Mouse (Mus musculus) heart, embryonic 12.5 days (tissue): ENCODE measurements around the gene Afg1l. TPM values are rescaled to one million over a fixed set of nuclear protein-coding genes. Genes with fewer than 3 reads are reported as not detected.

Experiments used
- ATAC-seq: fragments of 200-750 bp; cut with Nextera tagmentation; 2 replicates; pipeline ENCODE4 v1.8.0; 2017; ENCODE audit warnings: moderate TSS enrichment, moderate library complexity; ENCODE audit not compliant: insufficient number of reproducible peaks, low FRiP score
- H3K27ac ChIP-seq: fragments of 300-500 bp; sonication (generic); 2 replicates; pipeline ENCODE4 v1.5.1; 2016; ENCODE audit warnings: mild to moderate bottlenecking, moderate library complexity; ENCODE audit not compliant: poor library complexity, severe bottlenecking
- H3K27me3 ChIP-seq: fragments of 300-500 bp; sonication (generic); replicated peaks from 2 replicates; pipeline ENCODE4 v1.6.1; 2016; ENCODE audit warnings: mild to moderate bottlenecking, moderate library complexity
- H3K36me3 ChIP-seq: fragments of 300-500 bp; sonication (generic); 2 replicates; pipeline ENCODE4 v1.6.1; 2016; ENCODE audit warnings: mild to moderate bottlenecking, moderate library complexity
- H3K4me1 ChIP-seq: fragments of 300-500 bp; sonication (generic); replicated peaks from 2 replicates; pipeline ENCODE4 v1.6.1; 2016; ENCODE audit warnings: mild to moderate bottlenecking
- H3K4me2 ChIP-seq: fragments of 300-500 bp; sonication (generic); 2 replicates; pipeline ENCODE4 v1.6.1; 2016; ENCODE audit warnings: mild to moderate bottlenecking, moderate library complexity
- H3K4me3 ChIP-seq: fragments of 300-500 bp; sonication (generic); 2 replicates; pipeline ENCODE4 v1.5.1; 2016; ENCODE audit warnings: mild to moderate bottlenecking
- H3K9ac ChIP-seq: fragments of 300-500 bp; sonication (generic); 2 replicates; pipeline ENCODE4 v1.6.1; 2016; ENCODE audit warnings: mild to moderate bottlenecking, moderate library complexity
- H3K9me3 ChIP-seq: fragments of 300-500 bp; sonication (generic); replicated peaks from 2 replicates; pipeline ENCODE4 v1.6.1; 2016; ENCODE audit warnings: mild to moderate bottlenecking, moderate library complexity
- WGBS: fragments of 180-500 bp; shearing (Covaris S2); methylation state at CpG from one replicate; pipeline ENCODE4 v1.1.7; 2016; 5-methylcytosine and 5-hydroxymethylcytosine counted together
- polyA plus RNA-seq: library from polyadenylated mRNA; unstranded; fragments of >200 nt; fragmentation: Nextera tagmentation; extraction: Ambion mirVana; gene quantifications from 2 replicates; pipeline ENCODE4 v1.2.1, GENCODE M21; 2016

The Afg1l gene
- polyA plus RNA-seq, 1 experiment from 2014 or later, result 13.5 TPM

- Histone ChIP-seq H3K9ac (no peak overlapping the region), H3K27me3 (no peaks in the 10 kb centered on the region), H3K36me3 (peaks cover 15% of the 10 kb centered on the region), H3K4me3 (no peak overlapping the region), H3K4me2 (peak overlapping the region; percentile 90), H3K9me3 (peaks cover 6% of the 10 kb centered on the region; the same call in 1 of the 2 replicates), H3K4me1 (peaks cover 8% of the 10 kb centered on the region), H3K27ac (0 out of 2 replicates have a peak overlapping the region, but pooled peaks have one; percentile 96)
- 91% methylated on average over 10 of the region's 10 CpGs for WGBS
- ATAC-seq, result no peak
These were observed 1.4 kb downstream of the Afg1l start for GRCm38 (mm10) chr10:42476774-42477475.

GRCm38 (mm10) chr10:42474946-42475514 is 3.3 kb downstream of the Afg1l start:
- H3K36me3 ChIP-seq, result peaks cover 27% of the 10 kb centered on the region
- H3K4me1 ChIP-seq, result peaks cover 8% of the 10 kb centered on the region
- H3K4me2 ChIP-seq, result no peak overlapping the region
- H3K27ac ChIP-seq, result no peak overlapping the region
- no peaks in the 10 kb centered on the region for H3K27me3 ChIP-seq
- no peak overlapping the region for H3K4me3 ChIP-seq
- H3K9ac ChIP-seq, result no peak overlapping the region
- 77% methylated on average over 6 of the region's 6 CpGs for WGBS
- no peak for ATAC-seq
- H3K9me3 ChIP-seq, result peaks cover 9% of the 10 kb centered on the region; the same call in 1 of the 2 replicates

GRCm38 (mm10) chr10:42464805-42465204 is 13.6 kb downstream of the Afg1l start:
- Histone ChIP-seq H3K4me2 (no peak overlapping the region), H3K4me3 (no peak overlapping the region), H3K4me1 (peaks cover 30% of the 10 kb centered on the region), H3K36me3 (peaks cover 5% of the 10 kb centered on the region), H3K27ac (peak overlapping the region; percentile 84), H3K9ac (peak overlapping the region; percentile 57; the same call in 1 of the 2 replicates), H3K9me3 (peaks cover under 1% of the 10 kb centered on the region; the same call in 1 of the 2 replicates), H3K27me3 (no peaks in the 10 kb centered on the region)
- WGBS, result 64% methylated on average over 14 of the region's 14 CpGs
- no peak for ATAC-seq

- Histone ChIP-seq H3K4me2 (peak overlapping the region; percentile 32), H3K27ac (peak overlapping the region; percentile 88)
These were observed 14.1 kb downstream of the Afg1l start for GRCm38 (mm10) chr10:42464224-42464623.

GRCm38 (mm10) chr10:42457557-42458191 is 20.7 kb downstream of the Afg1l start:
- Histone ChIP-seq H3K9me3 (peaks cover 13% of the 10 kb centered on the region; the same call in 1 of the 2 replicates), H3K36me3 (peaks cover 29% of the 10 kb centered on the region), H3K4me1 (peaks cover 33% of the 10 kb centered on the region), H3K27ac (peak overlapping the region; percentile 85), H3K27me3 (no peaks in the 10 kb centered on the region), H3K9ac (no peak overlapping the region; the same call in 1 of the 2 replicates), H3K4me3 (no peak overlapping the region), H3K4me2 (no peak overlapping the region)
- WGBS, result 51% methylated on average over 9 of the region's 9 CpGs
- ATAC-seq, result peak; percentile 85

More at GRCm38 (mm10) chr10:42464224-42464623, 14.1 kb downstream of the Afg1l start:
- peaks cover 10% of the 10 kb centered on the region for H3K36me3 ChIP-seq
- no peak overlapping the region; the same call in 1 of the 2 replicates for H3K9ac ChIP-seq
- H3K4me1 ChIP-seq, result peaks cover 30% of the 10 kb centered on the region
- no peaks in the 10 kb centered on the region for H3K27me3 ChIP-seq
- no peak overlapping the region for H3K4me3 ChIP-seq
- WGBS, result 15% methylated on average over 5 of the region's 5 CpGs
- peak; percentile 85 for ATAC-seq
- H3K9me3 ChIP-seq, result peaks cover 7% of the 10 kb centered on the region; the same call in 1 of the 2 replicates

- Histone ChIP-seq H3K9me3 (peaks cover 13% of the 10 kb centered on the region; the same call in 1 of the 2 replicates), H3K9ac (no peak overlapping the region), H3K4me1 (peaks cover 33% of the 10 kb centered on the region), H3K4me3 (no peak overlapping the region), H3K27ac (no peak overlapping the region), H3K27me3 (no peaks in the 10 kb centered on the region), H3K36me3 (peaks cover 37% of the 10 kb centered on the region), H3K4me2 (no peak overlapping the region)
- no peak for ATAC-seq
- WGBS, result 78% methylated on average over 5 of the region's 5 CpGs
These were observed 22.4 kb downstream of the Afg1l start for GRCm38 (mm10) chr10:42455981-42456380.

- H3K36me3 ChIP-seq, result peaks cover 35% of the 10 kb centered on the region
- peaks cover 33% of the 10 kb centered on the region for H3K4me1 ChIP-seq
- no peak overlapping the region for H3K4me2 ChIP-seq
- no peak overlapping the region for H3K4me3 ChIP-seq
- no peaks in the 10 kb centered on the region for H3K27me3 ChIP-seq
- WGBS, result 74% methylated on average over 6 of the region's 6 CpGs
- ATAC-seq, result no peak
- H3K9me3 ChIP-seq, result peaks cover 11% of the 10 kb centered on the region; the same call in 1 of the 2 replicates
- no peak overlapping the region for H3K27ac ChIP-seq
- no peak overlapping the region for H3K9ac ChIP-seq
These were observed 23.7 kb downstream of the Afg1l start for GRCm38 (mm10) chr10:42454690-42455089.

GRCm38 (mm10) chr10:42454266-42454665 is 24.1 kb downstream of the Afg1l start:
- H3K4me1 ChIP-seq, result peaks cover 35% of the 10 kb centered on the region
- no peak overlapping the region for H3K4me3 ChIP-seq
- H3K9me3 ChIP-seq, result peaks cover 7% of the 10 kb centered on the region; the same call in 1 of the 2 replicates
- WGBS, result 59% methylated on average over 11 of the region's 11 CpGs
- peaks cover 31% of the 10 kb centered on the region for H3K36me3 ChIP-seq
- no peak overlapping the region for H3K4me2 ChIP-seq
- no peak overlapping the region for H3K27ac ChIP-seq
- H3K9ac ChIP-seq, result no peak overlapping the region
- ATAC-seq, result no peak
- H3K27me3 ChIP-seq, result no peaks in the 10 kb centered on the region

- Histone ChIP-seq H3K9ac (no peak overlapping the region), H3K36me3 (peaks cover 26% of the 10 kb centered on the region), H3K4me1 (peaks cover 23% of the 10 kb centered on the region), H3K4me2 (no peak overlapping the region), H3K27me3 (no peaks in the 10 kb centered on the region), H3K27ac (no peak overlapping the region), H3K9me3 (peaks cover 5% of the 10 kb centered on the region; the same call in 1 of the 2 replicates), H3K4me3 (no peak overlapping the region)
- no peak for ATAC-seq
- WGBS, result 79% methylated on average over 3 of the region's 4 CpGs
These were observed 28.7 kb downstream of the Afg1l start for GRCm38 (mm10) chr10:42449672-42450071.

- peaks cover 2% of the 10 kb centered on the region; the same call in 1 of the 2 replicates for H3K9me3 ChIP-seq
- no peak overlapping the region for H3K4me3 ChIP-seq
- H3K9ac ChIP-seq, result no peak overlapping the region
- H3K36me3 ChIP-seq, result peaks cover 19% of the 10 kb centered on the region
- no peak overlapping the region for H3K4me2 ChIP-seq
- H3K4me1 ChIP-seq, result peaks cover 14% of the 10 kb centered on the region
- H3K27me3 ChIP-seq, result no peaks in the 10 kb centered on the region
- WGBS, result 32% methylated on average over 7 of the region's 7 CpGs
- H3K27ac ChIP-seq, result no peak overlapping the region
- 0 out of 2 replicates have a peak, but pooled peaks have one; percentile 48 for ATAC-seq
These were observed 30.0 kb downstream of the Afg1l start for GRCm38 (mm10) chr10:42448371-42448770.

GRCm38 (mm10) chr10:42446145-42446544 is 32.2 kb downstream of the Afg1l start:
- no peak overlapping the region for H3K4me3 ChIP-seq
- no peak for ATAC-seq
- H3K36me3 ChIP-seq, result 0 out of 2 replicates have a peak, but pooled peaks cover 6% of the 10 kb centered on the region
- H3K9ac ChIP-seq, result no peak overlapping the region
- H3K9me3 ChIP-seq, result no peaks in the 10 kb centered on the region
- no peak overlapping the region for H3K27ac ChIP-seq
- H3K4me2 ChIP-seq, result no peak overlapping the region
- WGBS, result 51% methylated on average over 9 of the region's 9 CpGs
- H3K4me1 ChIP-seq, result peaks cover 14% of the 10 kb centered on the region
- no peaks in the 10 kb centered on the region for H3K27me3 ChIP-seq
